Mouse (Mus musculus): ENCODE results near the gene Plet1.

DNA sequence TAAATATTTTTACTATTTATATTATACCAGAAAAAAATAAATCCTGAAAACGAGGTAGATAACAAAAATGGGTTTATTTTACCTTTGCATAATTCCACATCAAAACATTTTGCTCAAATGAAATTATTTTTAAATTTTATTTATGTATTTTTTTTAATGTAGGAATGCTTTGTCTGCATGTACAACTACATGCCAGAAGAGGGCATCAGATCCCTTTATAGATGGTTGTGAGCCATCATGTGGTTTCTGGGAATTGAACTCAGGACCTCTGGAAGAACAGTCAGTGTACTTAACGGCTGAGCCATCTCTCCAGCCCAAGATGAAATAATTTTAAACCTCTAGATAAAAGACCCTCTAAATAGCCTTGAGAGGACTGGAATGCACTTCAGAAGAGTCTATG is 27.2 kb downstream of the Plet1 start:
- TF ChIP-seq CTCF (IDR thresholded peaks at IDR 0.05; ENCODE audit: borderline replicate concordance, insufficient read depth, low read length) (no peak), POLR2A (IDR thresholded peaks at IDR 0.05; ENCODE audit: low read depth, low read length) (no peak)

Measured in embryonic fibroblast, embryonic 13.5 days (primary cell).